8 mouse cellular contexts compared by ENCODE assay signal in the genomic region with DNA sequence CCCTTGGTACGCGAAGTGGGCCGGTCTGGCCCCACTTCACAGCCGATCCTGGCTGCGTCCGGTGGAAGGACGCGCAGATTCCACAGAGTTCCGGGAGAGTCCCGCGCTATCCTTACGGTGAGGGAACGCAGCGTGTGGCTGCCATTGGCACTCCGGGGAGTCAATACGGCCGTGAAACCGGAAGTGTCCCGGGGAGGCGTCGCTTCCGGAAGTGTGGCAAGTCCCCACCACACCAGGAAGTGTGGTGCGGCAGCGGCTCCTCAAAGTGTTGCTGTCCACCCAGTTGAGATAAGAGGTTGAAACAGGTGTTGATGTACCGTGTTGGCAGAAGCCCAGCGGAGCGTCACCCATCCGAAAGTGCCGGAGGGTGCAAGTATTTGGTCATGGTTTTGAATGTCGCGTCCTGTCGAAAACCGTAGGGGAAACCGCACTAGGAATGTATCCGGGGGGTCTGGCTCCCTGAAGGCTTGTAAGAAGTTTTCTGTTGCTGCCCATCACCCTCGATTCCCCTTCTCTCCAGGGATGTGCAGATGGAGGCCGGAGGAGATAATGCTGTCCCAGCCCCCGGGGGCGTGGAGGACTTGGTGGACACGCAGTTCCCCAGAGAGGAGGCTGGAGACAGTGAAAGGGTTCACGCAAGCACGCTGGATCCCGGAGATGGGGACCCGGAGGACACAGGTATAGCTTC. TPM values are rescaled to one million over a fixed set of nuclear protein-coding genes. Genes with fewer than 3 reads are reported as not detected.
DNase-seq lines count a peak whose midpoint lies in the region; ATAC-seq and TF ChIP-seq lines count a peak whose summit lies in the region.

No protein-coding gene starts in this region.

- H3K4me3 ChIP-seq in heart, embryonic 13.5 days, result peak overlapping the region; percentile 84
- peak overlapping the region; percentile 72 for H3K4me3 ChIP-seq in hindbrain, embryonic 13.5 days
- H3K4me3 ChIP-seq in lung, postnatal 0 days (ENCODE audit: low read depth, low read length), result peak overlapping the region; percentile 71
- peak overlapping the region; percentile 68 for H3K4me3 ChIP-seq in stomach, postnatal 0 days (ENCODE audit: low read depth, low read length)

- WGBS in heart, embryonic 13.5 days, result under 1% methylated on average over 44 of the region's 44 CpGs
- 2% methylated on average over 44 of the region's 44 CpGs for WGBS in hindbrain, embryonic 13.5 days
- under 1% methylated on average over 44 of the region's 44 CpGs for WGBS in lung, postnatal 0 days
- under 1% methylated on average over 44 of the region's 44 CpGs for WGBS in stomach, postnatal 0 days

- intact Hi-C loops in heart, postnatal 10 days (cut with DNase I), result no loop called here

- H3K9ac ChIP-seq in heart, embryonic 13.5 days, result peak overlapping the region; percentile 86
- H3K9ac ChIP-seq in hindbrain, embryonic 13.5 days, result peak overlapping the region; percentile 85
- H3K9ac ChIP-seq in lung, postnatal 0 days (replicated peaks; ENCODE audit: low read depth), result peak overlapping the region; percentile 59
- H3K9ac ChIP-seq in stomach, postnatal 0 days (ENCODE audit: low read length), result peak overlapping the region; percentile 79

- 0 out of 2 replicates have a peak, but pooled peaks have one; percentile 11 for TF ChIP-seq CTCF in lung, postnatal 0 days (IDR thresholded peaks at IDR 0.05)
- no peak for TF ChIP-seq CTCF in stomach, postnatal 0 days (IDR thresholded peaks at IDR 0.05; ENCODE audit: low read depth)

- no peaks in the 10 kb centered on the region for H3K27me3 ChIP-seq in heart, embryonic 13.5 days (replicated peaks)
- no peaks in the 10 kb centered on the region for H3K27me3 ChIP-seq in hindbrain, embryonic 13.5 days
- no peaks in the 10 kb centered on the region for H3K27me3 ChIP-seq in lung, postnatal 0 days (replicated peaks; ENCODE audit: insufficient read depth, low read length)
- no peaks in the 10 kb centered on the region for H3K27me3 ChIP-seq in stomach, postnatal 0 days (ENCODE audit: control insufficient read depth, insufficient read depth, low read length)

- H3K9me3 ChIP-seq in heart, embryonic 13.5 days, result no peaks in the 10 kb centered on the region
- H3K9me3 ChIP-seq in hindbrain, embryonic 13.5 days, result no peaks in the 10 kb centered on the region
- H3K9me3 ChIP-seq in lung, postnatal 0 days (ENCODE audit: low read length), result no peaks in the 10 kb centered on the region
- no peaks in the 10 kb centered on the region for H3K9me3 ChIP-seq in stomach, postnatal 0 days (ENCODE audit: control insufficient read depth, low read length)

- peak overlapping the region; percentile 91 for H3K4me2 ChIP-seq in heart, embryonic 13.5 days
- H3K4me2 ChIP-seq in hindbrain, embryonic 13.5 days, result peak overlapping the region; percentile 100
- H3K4me2 ChIP-seq in lung, postnatal 0 days (replicated peaks; ENCODE audit: low read depth, low read length), result peak overlapping the region; percentile 95
- peak overlapping the region; percentile 99 for H3K4me2 ChIP-seq in stomach, postnatal 0 days (replicated peaks; ENCODE audit: low read depth)

- H3K27ac ChIP-seq in heart, embryonic 13.5 days (replicated peaks), result peak overlapping the region; percentile 92
- H3K27ac ChIP-seq in hindbrain, embryonic 13.5 days, result peak overlapping the region; percentile 95
- H3K27ac ChIP-seq in lung, postnatal 0 days (ENCODE audit: low read length), result peak overlapping the region; percentile 98
- peak overlapping the region; percentile 98 for H3K27ac ChIP-seq in stomach, postnatal 0 days (replicated peaks)

- ATAC-seq in heart, embryonic 13.5 days (ENCODE audit: extremely low read depth, insufficient number of reproducible peaks, low FRiP score, low TSS enrichment), result peak; percentile 70; the same call in 1 of the 2 replicates
- ATAC-seq in hindbrain, embryonic 13.5 days (ENCODE audit: low FRiP score), result peak; percentile 80
- ATAC-seq in lung, postnatal 0 days, result peak; percentile 75
- peak; percentile 87 for ATAC-seq in stomach, postnatal 0 days (ENCODE audit: low FRiP score, low TSS enrichment)

- no peak for DNase-seq in heart, postnatal 10 days
- peak; percentile 94 for DNase-seq in CD4-positive, CD25-positive, alpha-beta regulatory T cell, adult 2 months (ENCODE audit: low read depth, low spot score)
- peak; percentile 77 for DNase-seq in c-Kit-positive CD71-negative TER-119-negative erythroid progenitor cells, embryonic 14.5 days (ENCODE audit: low read depth)
- DNase-seq in lung, postnatal 0 days (ENCODE audit: low spot score), result no peak
- DNase-seq in stomach, postnatal 0 days (ENCODE audit: low spot score), result peak; percentile 94
- DNase-seq in cerebellum, adult 11 months, result no peak

- no peak; the same call in 1 of the 2 replicates for TF ChIP-seq EP300 in lung, postnatal 0 days (IDR thresholded peaks at IDR 0.05)
- no peak for TF ChIP-seq EP300 in stomach, postnatal 0 days (optimal IDR thresholded peaks at IDR 0.05)

- peaks cover 18% of the 10 kb centered on the region for H3K4me1 ChIP-seq in heart, embryonic 13.5 days
- peaks cover 26% of the 10 kb centered on the region for H3K4me1 ChIP-seq in hindbrain, embryonic 13.5 days (replicated peaks)
- no peaks in the 10 kb centered on the region; the same call in 1 of the 2 replicates for H3K4me1 ChIP-seq in lung, postnatal 0 days (ENCODE audit: insufficient read depth, low read depth, low read length)
- 0 out of 2 replicates have a peak, but pooled peaks cover 3% of the 10 kb centered on the region for H3K4me1 ChIP-seq in stomach, postnatal 0 days (replicated peaks; ENCODE audit: control insufficient read depth, insufficient read depth)

- H3K36me3 ChIP-seq in heart, embryonic 13.5 days, result peaks cover 30% of the 10 kb centered on the region
- peaks cover 32% of the 10 kb centered on the region for H3K36me3 ChIP-seq in hindbrain, embryonic 13.5 days
- H3K36me3 ChIP-seq in lung, postnatal 0 days (ENCODE audit: insufficient read depth, low read length), result peaks cover 9% of the 10 kb centered on the region; the same call in 1 of the 2 replicates
- H3K36me3 ChIP-seq in stomach, postnatal 0 days (ENCODE audit: control insufficient read depth, insufficient read depth, low read length), result peaks cover 13% of the 10 kb centered on the region

RNA-seq across cellular contexts. Expression of a gene that starts 0.3 kb away (rescaled TPM):
- 4.9 TPM in 2 replicates for polyA plus RNA-seq in heart, embryonic 13.5 days (2015; fragmentation: Nextera tagmentation; extraction: Ambion mirVana)
- 1 to 10 TPM; 6.6 to 7.0 TPM for total RNA-seq in heart, postnatal 10 days (2021)
- 10.7 and 10.9 TPM in 2 replicates for polyA plus RNA-seq in hindbrain, embryonic 13.5 days (2015; fragmentation: Nextera tagmentation; extraction: Ambion mirVana)
- polyA plus RNA-seq in lung, postnatal 0 days (2015; fragmentation: Nextera tagmentation; extraction: Ambion mirVana), result 4.1 and 4.7 TPM in 2 replicates
- polyA plus RNA-seq in stomach, postnatal 0 days (2015; fragmentation: Nextera tagmentation; extraction: Ambion mirVana), result 3.1 and 3.7 TPM in 2 replicates

RNA-seq across cellular contexts. Expression of a gene that starts 7.3 kb away (rescaled TPM):
- polyA plus RNA-seq in heart, embryonic 13.5 days (2015; fragmentation: Nextera tagmentation; extraction: Ambion mirVana), result not detected in 2 replicates
- not detected for total RNA-seq in heart, postnatal 10 days (2021)
- polyA plus RNA-seq in hindbrain, embryonic 13.5 days (2015; fragmentation: Nextera tagmentation; extraction: Ambion mirVana), result not detected in 2 replicates
- polyA plus RNA-seq in lung, postnatal 0 days (2015; fragmentation: Nextera tagmentation; extraction: Ambion mirVana), result 0.13 TPM in 1 of 2 replicates, not detected in the other
- not detected in 2 replicates for polyA plus RNA-seq in stomach, postnatal 0 days (2015; fragmentation: Nextera tagmentation; extraction: Ambion mirVana)

Comparison
In these comparisons a context has a peak if more than half of its experiments do, and no peak if none do; other contexts are left out.
1. DNase-seq: peak in CD4-positive, CD25-positive, alpha-beta regulatory T cell, adult 2 months (single experiment), c-Kit-positive CD71-negative TER-119-negative erythroid progenitor cells, embryonic 14.5 days (single experiment) and stomach, postnatal 0 days (single experiment); none in heart, postnatal 10 days (0 of 2), lung, postnatal 0 days (single experiment) and cerebellum, adult 11 months (single experiment).
2. Peak in every context shown above with its lines, with median percentiles within 50 percentile points of each other: ATAC-seq, H3K27ac ChIP-seq, H3K4me2 ChIP-seq, H3K4me3 ChIP-seq and H3K9ac ChIP-seq.